Mouse (Mus musculus) thymus, adult 2 months (tissue): ENCODE results near the gene Papss1. TPM values are rescaled to one million over a fixed set of nuclear protein-coding genes. Genes with fewer than 3 reads are reported as not detected.

Source experiments
- DNase-seq: peaks from one replicate; pipeline ENCODE4 v3.0.0; 2021
- H3K27ac ChIP-seq: fragments of 200-500 bp; 2 replicates; pipeline ENCODE4 v1.5.1; 2012; ENCODE audit warnings: low read length, control low read depth; ENCODE audit not compliant: control insufficient read depth, insufficient read depth
- H3K27me3 ChIP-seq: fragments of 200-500 bp; 2 replicates; pipeline ENCODE4 v1.6.1; 2012; ENCODE audit warnings: mild to moderate bottlenecking, low read length, moderate library complexity, mixed read lengths; ENCODE audit not compliant: control insufficient read depth, insufficient read depth
- H3K36me3 ChIP-seq: fragments of 200-500 bp; 2 replicates; pipeline ENCODE4 v1.6.1; 2012; ENCODE audit warnings: mild to moderate bottlenecking, low read length, moderate library complexity; ENCODE audit not compliant: control insufficient read depth, insufficient read depth
- H3K4me1 ChIP-seq: fragments of 200-500 bp; replicated peaks from 2 replicates; pipeline ENCODE4 v1.6.1; 2012; ENCODE audit warnings: low read length; ENCODE audit not compliant: control insufficient read depth, insufficient read depth
- H3K4me3 ChIP-seq: fragments of 200-500 bp; 2 replicates; pipeline ENCODE4 v1.5.1; 2012; ENCODE audit warnings: mild to moderate bottlenecking, low read length, control low read depth, moderate library complexity; ENCODE audit not compliant: control insufficient read depth, insufficient read depth
- CTCF ChIP-seq: fragments of 200-500 bp; IDR thresholded peaks from 2 replicates; pipeline ENCODE4 v1.5.1; 2012; ENCODE audit warnings: mild to moderate bottlenecking, control low read depth, low read length, moderate library complexity, borderline replicate concordance; ENCODE audit not compliant: control insufficient read depth, poor library complexity, insufficient read depth; ENCODE audit errors: extremely low read depth
- POLR2A ChIP-seq: fragments of 200-500 bp; IDR thresholded peaks from 2 replicates; pipeline ENCODE4 v1.6.1; 2012; ENCODE audit warnings: mild to moderate bottlenecking, low read length, control low read depth, moderate library complexity; ENCODE audit not compliant: control insufficient read depth, poor library complexity, insufficient read depth; ENCODE audit errors: extremely low read depth
- WGBS: fragments of 180-500 bp; shearing (Covaris S2); methylation state at CpG from one replicate; pipeline ENCODE4 v1.1.7; 2018; 5-methylcytosine and 5-hydroxymethylcytosine counted together
- polyA plus RNA-seq: library from polyadenylated mRNA; depleted of rRNA; stranded (reverse); fragments of >200 nt; gene quantifications from 2 replicates; pipeline ENCODE4 v1.2.3, GENCODE M21; 2012

Papss1 gene
- polyA plus RNA-seq, 1 experiment = 29.6 TPM

GRCm38 (mm10) chr3:131610595-131610994 is 46.0 kb downstream of the Papss1 start:
- no peak for DNase-seq
- no peaks in the 10 kb centered on the region for H3K4me1 ChIP-seq
- no peak overlapping the region for H3K27ac ChIP-seq
- over 99% methylated on average over 6 of the region's 6 CpGs for WGBS
- no peak overlapping the region for H3K4me3 ChIP-seq
- no peak for TF ChIP-seq POLR2A
- no peak for TF ChIP-seq CTCF
- peaks cover 13% of the 10 kb centered on the region for H3K36me3 ChIP-seq
- no peaks in the 10 kb centered on the region for H3K27me3 ChIP-seq

GRCm38 (mm10) chr3:131612847-131613246 is 48.3 kb downstream of the Papss1 start:
- H3K27me3 ChIP-seq = no peaks in the 10 kb centered on the region
- 97% methylated on average over 5 of the region's 5 CpGs for WGBS
- H3K27ac ChIP-seq = no peak overlapping the region
- TF ChIP-seq POLR2A (no peak), CTCF (no peak)
- H3K36me3 ChIP-seq = peaks cover 2% of the 10 kb centered on the region; the same call in 1 of the 2 replicates
- DNase-seq = no peak
- H3K4me1 ChIP-seq = no peaks in the 10 kb centered on the region
- H3K4me3 ChIP-seq = no peak overlapping the region

- TF ChIP-seq POLR2A (no peak), CTCF (no peak)
- H3K27ac ChIP-seq = no peak overlapping the region
- DNase-seq = no peak
- no peaks in the 10 kb centered on the region for H3K4me1 ChIP-seq
- H3K36me3 ChIP-seq = no peaks in the 10 kb centered on the region
- no peaks in the 10 kb centered on the region for H3K27me3 ChIP-seq
- H3K4me3 ChIP-seq = no peak overlapping the region
- 94% methylated on average over 8 of the region's 8 CpGs for WGBS
Measured at GRCm38 (mm10) chr3:131614056-131614455, 49.5 kb downstream of the Papss1 start.

- Histone ChIP-seq H3K36me3 (no peaks in the 10 kb centered on the region), H3K4me3 (no peak overlapping the region), H3K27ac (no peak overlapping the region), H3K27me3 (no peaks in the 10 kb centered on the region), H3K4me1 (no peaks in the 10 kb centered on the region)
- WGBS = 95% methylated on average over 18 of the region's 18 CpGs
- DNase-seq = no peak
- TF ChIP-seq POLR2A = no peak
- no peak for TF ChIP-seq CTCF
Measured at GRCm38 (mm10) chr3:131618580-131619338, 54.2 kb downstream of the Papss1 start.

- no peak for TF ChIP-seq CTCF
- no peak for TF ChIP-seq POLR2A
- Histone ChIP-seq H3K36me3 (no peaks in the 10 kb centered on the region), H3K27ac (no peak overlapping the region), H3K4me1 (no peaks in the 10 kb centered on the region), H3K27me3 (no peaks in the 10 kb centered on the region), H3K4me3 (no peak overlapping the region)
- 85% methylated on average over 1 of the region's 1 CpGs for WGBS
- DNase-seq = no peak
Measured at GRCm38 (mm10) chr3:131623208-131623607, 58.6 kb downstream of the Papss1 start.

- Histone ChIP-seq H3K27me3 (no peaks in the 10 kb centered on the region), H3K36me3 (no peaks in the 10 kb centered on the region), H3K4me1 (no peaks in the 10 kb centered on the region), H3K27ac (no peak overlapping the region), H3K4me3 (no peak overlapping the region)
- TF ChIP-seq POLR2A = no peak
- TF ChIP-seq CTCF = no peak
- 96% methylated on average over 9 of the region's 9 CpGs for WGBS
- DNase-seq = no peak
Measured at GRCm38 (mm10) chr3:131624063-131624462, 59.5 kb downstream of the Papss1 start.

GRCm38 (mm10) chr3:131627476-131627875 is 62.9 kb downstream of the Papss1 start:
- H3K4me3 ChIP-seq = no peak overlapping the region
- TF ChIP-seq CTCF = no peak
- no peak for TF ChIP-seq POLR2A
- no peaks in the 10 kb centered on the region for H3K36me3 ChIP-seq
- DNase-seq = no peak
- WGBS = 99% methylated on average over 4 of the region's 4 CpGs
- no peak overlapping the region for H3K27ac ChIP-seq
- no peaks in the 10 kb centered on the region for H3K4me1 ChIP-seq
- no peaks in the 10 kb centered on the region for H3K27me3 ChIP-seq

GRCm38 (mm10) chr3:131628265-131628664 is 63.7 kb downstream of the Papss1 start:
- no peaks in the 10 kb centered on the region for H3K36me3 ChIP-seq
- no peak overlapping the region for H3K4me3 ChIP-seq
- H3K27me3 ChIP-seq = no peaks in the 10 kb centered on the region
- H3K4me1 ChIP-seq = no peaks in the 10 kb centered on the region
- no peak overlapping the region for H3K27ac ChIP-seq
- no peak for TF ChIP-seq CTCF
- no peak for TF ChIP-seq POLR2A
- 95% methylated on average over 5 of the region's 5 CpGs for WGBS
- DNase-seq = no peak
